Mouse (Mus musculus) gastrocnemius, postnatal 36 days (tissue): Measurements from ENCODE around the gene Gabbr2. TPM values are rescaled to one million over a fixed set of nuclear protein-coding genes. Genes with fewer than 3 reads are reported as not detected.
A peak's percentile ranks its signal among the peaks of the same experiment; 100 is the strongest.

Source experiments
- DNase-seq, 2 experiments: peaks; one replicate each; pipeline ENCODE4 v3.0.0; 2022
- intact Hi-C: fragments of 180-260 bp; cut with DNase I; formaldehyde crosslinking; loops from one replicate; pipeline ENCODE4 v1.15.1; 2025
- long read RNA-seq, 2 experiments: library from polyadenylated mRNA; stranded (forward); transcript quantifications; one replicate each; pipeline ENCODE4 v2.0.0; 2021
- total RNA-seq, 2 experiments: library from RNA; stranded (reverse); gene quantifications; 2 replicates each; pipeline ENCODE4 v1.2.3; 2021

Gene Gabbr2
- under 1 TPM in 1 of 2 experiments, not detected in 1; 0.08 TPM for total RNA-seq
- long read RNA-seq, experiment 1, result 0 reads
- long read RNA-seq, experiment 2, result 0 reads

DNA sequence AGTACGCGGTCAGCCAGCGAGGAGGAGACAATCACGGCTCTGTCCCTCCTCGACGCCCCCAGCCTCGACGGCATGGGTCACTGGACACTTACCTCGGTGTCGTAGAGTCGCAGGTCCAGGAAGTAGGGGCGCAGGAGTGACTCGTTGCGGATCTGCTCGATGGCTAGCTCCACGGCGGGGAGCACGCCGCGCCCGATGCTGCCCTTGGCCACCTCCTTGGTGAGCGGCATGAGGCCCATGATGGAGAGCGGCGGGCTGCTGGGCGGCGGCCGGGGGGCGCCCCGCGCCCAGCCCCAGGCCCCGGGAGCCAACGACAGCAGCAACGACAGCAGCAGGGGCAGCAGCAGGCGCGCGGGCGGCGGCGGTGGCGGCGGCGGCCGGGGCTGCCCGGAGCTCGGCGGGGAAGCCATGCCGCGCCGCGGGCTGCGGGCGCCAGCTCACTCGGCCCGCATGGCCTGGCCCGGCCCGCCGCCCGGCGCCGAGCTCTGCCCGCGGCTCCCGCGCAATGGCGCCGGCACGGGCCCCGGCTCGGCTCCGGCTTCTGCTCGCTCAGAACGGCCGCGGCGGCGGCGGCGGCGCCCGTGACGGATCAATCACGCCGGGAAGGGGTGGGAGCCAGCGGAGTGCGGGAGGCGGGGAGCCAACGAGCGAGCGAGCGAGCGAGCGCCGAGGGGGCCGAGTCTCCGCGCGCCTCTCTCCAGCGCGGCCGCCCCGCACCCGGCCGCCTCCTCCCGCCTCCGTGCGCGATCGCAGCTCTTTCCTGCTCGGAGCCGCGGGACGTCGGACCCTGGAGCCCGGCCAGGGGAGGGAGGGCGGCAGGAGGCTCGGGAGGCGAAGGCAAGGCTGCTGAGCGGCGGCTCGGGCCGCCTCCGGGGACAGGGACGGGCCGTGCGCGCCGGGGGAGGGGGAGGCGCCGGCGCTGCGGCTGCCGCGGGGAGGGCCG is at the start of gene Gabbr2:
Gabbr2 (minus strand) TSS at position 858 of the 943 bp plus-strand sequence.
- no peak for DNase-seq
- intact Hi-C loops, result no loop called here

DNA sequence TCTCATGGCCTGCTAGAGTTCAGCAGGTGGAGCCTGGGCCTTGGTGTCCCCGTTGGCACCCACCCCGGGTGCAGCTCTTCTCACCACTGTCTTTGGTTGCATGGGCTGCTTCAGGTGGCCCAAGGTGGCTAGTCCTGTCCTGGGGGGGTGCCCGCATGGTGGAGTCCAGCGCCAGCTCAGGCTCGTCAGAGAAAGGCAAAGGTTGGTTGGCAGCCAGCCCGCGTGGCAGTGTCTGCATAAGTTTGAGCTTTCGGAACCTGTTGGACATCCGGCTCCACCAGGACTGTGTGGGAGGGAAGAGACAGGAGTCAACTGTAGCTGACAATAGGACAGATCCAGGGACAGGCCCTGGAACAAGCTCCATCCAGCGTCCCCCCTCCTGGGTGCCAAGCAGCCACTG is 47.9 kb upstream of the Gabbr2 start:
- intact Hi-C loops, result loop anchor here (5.0 kb wide), 2 partner anchors 352 to 427 kb away; no protein-coding TSS in a partner anchor

DNA sequence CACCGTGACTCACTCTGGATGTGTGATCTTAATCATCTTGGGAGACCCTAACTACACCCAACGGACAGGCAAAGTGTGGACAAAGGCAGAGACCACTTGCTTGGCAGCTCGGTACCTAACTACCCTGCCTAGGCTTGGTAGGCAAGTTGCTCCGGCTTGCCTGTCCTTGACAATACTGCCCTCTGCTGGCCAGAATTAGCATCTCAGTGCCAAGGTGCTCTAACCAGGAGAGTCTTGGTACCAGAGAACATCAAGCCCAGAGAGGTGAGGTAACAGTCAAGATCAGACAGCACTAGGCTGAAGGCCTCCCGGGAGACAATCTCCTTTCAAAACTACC is 45.6 kb upstream of the Gabbr2 start:
- intact Hi-C loops, result loop anchor here (5.0 kb wide), 2 partner anchors 350 to 425 kb away; no protein-coding TSS in a partner anchor
- DNase-seq, result peak; percentile 56 to 70

More for the DNA sequence above, 47.9 kb upstream of the Gabbr2 start:
- DNase-seq, result no peak

DNA sequence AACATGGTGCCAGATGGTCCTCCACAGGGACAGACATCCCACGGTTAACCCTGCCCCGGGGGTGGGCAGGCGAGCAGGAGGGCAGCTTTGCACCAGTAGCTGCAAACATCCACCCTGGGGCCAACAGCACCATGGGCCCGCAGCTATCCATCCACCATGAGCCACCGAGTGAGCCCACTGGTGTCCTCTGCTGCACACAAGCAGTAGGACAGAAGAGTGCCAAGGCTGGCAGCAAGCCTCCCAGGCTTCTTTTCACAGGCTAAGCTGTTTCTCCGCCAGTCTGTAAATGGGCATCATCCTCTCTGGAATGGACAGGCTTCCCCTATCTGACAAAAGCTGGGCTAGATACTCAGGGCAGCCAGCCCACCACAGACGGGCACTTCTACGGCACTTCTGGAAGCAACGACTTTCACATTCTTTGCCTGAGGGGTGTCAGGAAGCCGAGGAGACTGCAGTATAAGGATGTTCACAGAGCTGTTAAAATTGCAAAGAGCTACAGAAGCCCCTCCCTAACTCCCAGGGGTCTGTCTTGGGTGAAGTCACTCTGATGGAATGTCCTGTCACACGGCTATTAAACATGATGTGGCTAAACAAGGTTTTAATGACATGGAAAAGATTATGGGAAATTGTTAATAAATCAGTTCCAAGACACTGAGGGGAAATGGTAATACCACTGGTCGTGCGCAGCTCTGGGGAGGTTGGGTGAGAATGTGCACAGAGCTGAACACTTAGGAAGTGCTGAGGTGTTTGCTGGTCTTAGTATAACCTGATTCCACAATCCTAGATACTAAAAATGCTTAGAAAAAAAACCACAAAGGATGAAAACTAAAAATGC is 45.0 kb upstream of the Gabbr2 start:
- DNase-seq, result no peak
- intact Hi-C loops, result loop anchor here (5.0 kb wide), 2 partner anchors 349 to 424 kb away; no protein-coding TSS in a partner anchor

DNA sequence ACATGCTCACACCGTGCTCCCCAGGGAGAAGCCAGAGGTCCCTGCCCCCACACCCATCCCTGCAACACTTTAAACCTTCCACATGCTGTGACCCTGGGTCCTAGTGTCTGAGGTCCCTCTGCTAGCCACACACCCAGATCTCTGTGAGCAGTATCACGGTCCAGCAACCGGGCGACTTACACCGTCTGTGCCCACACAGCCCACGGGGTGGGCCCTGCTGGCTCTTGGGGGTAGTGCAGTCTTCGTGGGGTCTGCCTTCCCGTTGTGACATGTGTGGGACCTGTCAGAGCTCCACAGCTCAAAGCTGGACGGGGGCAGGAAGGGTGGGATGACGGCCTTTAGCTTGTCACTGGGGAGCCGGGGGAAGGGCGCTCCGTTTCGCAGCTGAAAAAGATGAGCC is 43.9 kb upstream of the Gabbr2 start:
- intact Hi-C loops, result loop anchor here (5.0 kb wide), 2 partner anchors 348 to 423 kb away; no protein-coding TSS in a partner anchor
- no peak for DNase-seq

DNA sequence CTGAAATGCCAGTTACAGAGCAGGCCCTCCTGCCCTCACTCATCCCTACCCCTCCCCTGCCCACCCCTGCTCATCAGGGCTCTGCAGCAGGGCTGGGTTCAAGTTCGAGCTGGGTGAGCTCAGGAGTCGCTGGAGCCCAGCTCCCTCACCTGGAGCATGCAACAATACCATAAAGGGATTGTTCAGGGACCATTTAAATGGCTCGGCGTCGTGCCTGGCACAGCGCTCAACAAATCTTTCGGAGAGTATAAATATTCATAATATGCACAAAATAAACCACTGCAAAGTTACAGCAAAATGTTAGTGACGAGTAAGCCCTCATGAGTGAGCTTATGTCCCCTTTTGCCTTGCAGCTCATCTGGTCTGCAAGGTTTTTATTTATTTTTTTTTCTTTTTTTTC is 40.5 kb upstream of the Gabbr2 start:
- intact Hi-C loops, result no loop called here
- DNase-seq, result no peak

DNA sequence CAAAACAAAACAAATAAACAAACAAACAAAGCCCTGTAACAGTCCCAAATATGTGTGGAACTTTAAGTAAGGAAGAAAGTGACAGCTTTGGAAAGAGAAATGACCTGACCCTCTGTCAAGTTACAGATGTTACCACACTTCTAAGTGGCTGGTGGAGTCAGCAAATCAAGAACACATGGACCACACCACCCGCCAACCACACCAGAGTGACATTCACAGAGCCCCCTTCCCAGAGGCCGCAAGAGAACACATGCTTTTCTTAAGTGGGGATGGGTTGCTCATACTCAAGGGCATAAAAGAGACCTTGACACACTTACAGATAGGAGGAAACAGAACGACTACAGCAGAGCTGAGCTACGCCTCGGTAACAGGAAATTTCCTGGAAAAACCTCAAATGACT is 37.1 kb upstream of the Gabbr2 start:
- no peak for DNase-seq
- intact Hi-C loops, result no loop called here

DNA sequence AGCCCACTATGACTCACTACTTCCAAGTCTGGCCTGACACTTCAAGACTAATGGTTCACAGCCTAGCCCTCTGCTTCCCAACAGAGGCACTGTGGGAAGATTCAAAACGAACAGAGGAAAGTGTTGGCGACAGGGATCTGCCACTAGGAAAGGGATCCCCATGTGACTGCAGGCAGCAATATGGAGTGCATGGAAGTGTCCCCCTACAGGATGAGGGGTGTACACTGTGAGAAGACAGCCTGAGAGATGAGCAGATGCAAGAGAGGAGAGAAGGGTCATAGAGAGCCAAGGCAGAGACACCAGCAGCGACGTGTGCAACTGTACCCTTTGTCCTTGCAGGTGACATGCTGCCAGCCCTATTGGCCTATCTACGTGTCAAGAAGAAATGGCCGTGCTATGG is 32.3 kb upstream of the Gabbr2 start:
- no peak for DNase-seq
- intact Hi-C loops, result no loop called here

DNA sequence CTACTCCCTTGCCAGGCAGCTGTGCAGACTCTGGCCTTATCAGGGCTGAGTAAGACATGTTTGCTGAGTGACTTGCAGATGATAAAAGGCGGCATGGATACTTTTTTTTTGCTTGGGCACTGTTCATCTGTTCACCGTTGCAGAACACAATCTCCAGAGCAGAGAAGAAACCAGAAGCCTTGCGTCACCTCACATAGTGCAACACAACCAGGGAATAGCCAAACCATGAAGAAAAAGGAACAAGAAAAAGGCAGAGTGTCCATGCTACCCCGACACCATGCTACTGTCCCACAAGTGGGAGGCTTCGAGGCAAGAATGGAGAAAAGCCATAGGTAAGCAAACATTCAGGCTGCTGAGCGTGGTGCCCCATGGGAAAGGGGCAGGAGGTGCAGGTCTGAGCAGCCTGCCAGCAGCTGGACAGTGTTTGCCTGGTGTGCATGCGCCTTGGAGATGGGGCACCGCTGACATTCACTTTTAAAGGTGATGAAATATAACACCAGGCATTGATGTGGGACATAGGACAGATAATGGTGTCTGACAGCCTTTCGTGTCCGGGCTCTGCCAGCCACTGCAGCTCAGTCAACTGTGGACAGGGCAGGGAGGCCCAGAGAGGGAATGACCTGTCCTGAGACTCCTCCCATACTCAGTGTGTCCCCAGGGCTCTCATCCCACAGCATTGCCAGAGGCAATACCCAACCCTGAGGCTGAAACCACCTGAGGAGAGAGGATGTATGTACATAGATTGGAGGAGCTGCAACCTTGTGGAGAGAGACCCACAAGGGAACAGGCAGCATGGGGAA is 31.3 kb upstream of the Gabbr2 start:
- intact Hi-C loops, result no loop called here
- no peak for DNase-seq

DNA sequence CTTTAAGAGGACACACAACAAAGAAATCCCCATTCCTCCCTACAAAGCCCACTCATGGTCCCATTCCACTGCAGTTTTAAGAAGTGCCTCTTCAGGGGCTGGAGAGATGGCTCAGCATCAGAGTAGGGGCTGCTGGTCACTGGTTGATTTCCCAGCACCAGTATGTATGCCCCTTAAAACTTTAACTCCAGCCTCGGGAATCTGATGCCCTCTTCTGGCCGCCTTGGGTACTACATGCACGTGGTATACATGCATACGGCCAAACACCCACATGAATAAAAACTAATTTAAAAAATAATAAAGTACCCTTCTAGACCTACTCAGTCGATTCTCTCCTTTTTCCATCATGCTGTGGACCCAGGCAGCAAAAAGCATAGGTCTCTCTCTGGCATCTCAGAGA is 28.9 kb upstream of the Gabbr2 start:
- peak; percentile 48 to 65 for DNase-seq
- intact Hi-C loops, result loop anchor here (2.0 kb wide), 1 partner anchor 332 kb away; no protein-coding TSS in a partner anchor

DNA sequence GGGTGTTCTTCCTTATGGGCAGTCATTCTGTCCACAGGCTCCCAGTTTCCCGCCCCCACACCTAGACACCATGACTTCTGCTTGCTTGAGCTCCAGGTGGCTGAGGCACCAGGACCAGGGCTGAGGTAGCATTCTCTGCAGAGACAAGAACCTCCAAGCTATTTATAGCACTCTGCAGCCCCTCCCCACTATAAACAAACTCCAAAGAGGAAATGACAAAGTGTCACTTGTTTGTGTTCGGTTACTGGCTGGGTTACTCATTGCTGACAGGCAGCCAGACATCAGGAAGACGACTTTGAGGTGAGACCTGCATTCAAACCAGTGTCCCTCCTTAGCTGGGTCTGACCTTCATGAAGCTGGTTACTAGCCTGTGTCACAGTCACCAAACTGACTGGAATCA is 23.5 kb upstream of the Gabbr2 start:
- intact Hi-C loops, result no loop called here
- no peak for DNase-seq

DNA sequence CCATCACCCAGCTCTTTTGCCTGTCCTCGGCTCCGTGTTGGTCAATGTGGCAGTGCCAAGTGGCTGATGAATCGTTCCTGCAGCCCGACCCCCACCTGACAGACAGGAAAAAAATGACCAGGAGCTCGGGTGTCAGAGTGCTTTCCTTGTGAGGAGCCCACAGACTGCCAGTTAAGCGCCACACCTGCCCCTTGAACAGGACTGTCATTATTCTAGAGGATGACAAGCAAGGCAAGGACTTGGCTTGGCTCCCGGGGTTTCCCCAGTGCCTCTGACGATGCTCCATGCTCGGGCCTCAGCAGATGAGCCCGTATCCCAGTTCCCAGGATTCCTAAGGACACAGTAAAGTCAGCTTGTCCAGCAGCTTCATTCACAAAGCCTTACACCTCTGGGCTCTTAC is 20.8 kb upstream of the Gabbr2 start:
- intact Hi-C loops, result no loop called here
- no peak for DNase-seq

DNA sequence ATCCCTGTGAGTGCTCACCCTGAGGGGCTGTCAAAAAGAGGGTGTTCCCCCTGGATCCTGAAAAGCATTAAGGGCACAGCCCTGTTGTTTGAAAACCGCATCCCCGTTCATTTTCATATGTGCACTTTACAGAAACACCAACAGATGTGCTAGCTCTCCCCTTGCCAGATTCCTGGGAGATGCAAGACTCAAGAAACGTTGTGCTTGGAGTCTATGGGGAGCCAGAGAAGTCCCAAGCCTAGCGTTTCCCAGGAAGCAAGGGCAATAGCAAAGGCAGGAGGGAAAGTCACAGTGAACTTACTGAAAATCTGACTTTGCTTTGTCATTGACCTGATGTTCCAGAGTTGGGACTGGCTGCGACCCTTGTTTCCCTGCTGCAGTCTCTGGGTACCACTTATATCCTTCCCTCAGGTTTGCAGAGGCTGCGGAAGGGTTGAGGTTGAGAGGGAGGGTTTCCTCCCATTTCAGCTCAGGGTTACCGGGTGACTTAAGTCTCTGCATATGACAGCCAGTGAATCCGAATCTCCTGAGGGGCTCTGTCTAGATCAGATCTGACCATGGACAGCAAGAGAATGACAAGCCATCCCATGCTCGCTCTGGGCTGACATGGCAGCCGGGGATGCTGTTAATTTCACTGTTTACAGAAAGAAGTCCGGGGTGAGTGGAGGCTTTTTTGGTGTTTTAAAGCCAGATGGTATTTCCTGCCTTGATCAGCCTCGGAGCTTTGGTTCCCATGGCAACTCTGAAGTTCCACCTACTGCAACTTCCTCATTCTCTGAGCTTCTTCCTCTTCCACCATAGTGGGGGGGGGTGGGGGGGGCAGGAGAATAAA is 18.9 kb upstream of the Gabbr2 start:
- no peak for DNase-seq
- intact Hi-C loops, result no loop called here

DNA sequence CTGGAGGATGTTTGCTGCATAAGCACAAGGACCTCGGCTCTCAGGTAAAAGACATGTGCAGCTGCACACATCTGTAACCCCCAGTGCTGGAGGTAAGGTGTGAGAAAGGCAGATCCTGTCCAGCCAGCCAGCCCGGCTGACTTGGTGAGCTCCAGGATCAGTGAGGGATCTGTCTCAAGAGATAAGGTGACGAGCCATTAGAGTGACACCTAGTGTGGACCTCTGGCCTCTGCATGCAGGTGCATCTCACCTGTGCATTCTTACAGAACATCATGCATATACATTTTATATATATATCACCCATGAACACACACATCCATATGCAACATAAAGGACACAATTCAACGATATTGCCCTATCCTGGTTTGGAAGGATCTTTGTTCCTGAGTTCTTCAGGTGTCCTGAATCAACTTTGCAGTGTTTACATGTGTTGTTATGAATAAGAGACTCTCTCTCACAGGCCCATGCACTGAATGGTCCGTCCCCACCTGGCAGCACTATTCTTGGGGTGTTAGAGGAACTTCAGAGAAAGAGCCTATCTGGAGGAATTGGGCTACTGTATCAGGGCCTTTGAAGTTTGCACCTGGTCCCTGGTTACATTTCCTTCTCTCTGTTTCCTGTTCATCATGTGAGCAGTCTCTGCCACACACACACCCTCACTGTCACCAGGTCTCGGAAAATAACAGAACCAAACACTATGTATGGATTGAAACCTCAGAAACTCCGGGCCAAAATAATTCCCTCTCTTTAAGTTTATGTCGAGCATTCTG is 9.1 kb upstream of the Gabbr2 start:
- intact Hi-C loops, result no loop called here
- no peak for DNase-seq

DNA sequence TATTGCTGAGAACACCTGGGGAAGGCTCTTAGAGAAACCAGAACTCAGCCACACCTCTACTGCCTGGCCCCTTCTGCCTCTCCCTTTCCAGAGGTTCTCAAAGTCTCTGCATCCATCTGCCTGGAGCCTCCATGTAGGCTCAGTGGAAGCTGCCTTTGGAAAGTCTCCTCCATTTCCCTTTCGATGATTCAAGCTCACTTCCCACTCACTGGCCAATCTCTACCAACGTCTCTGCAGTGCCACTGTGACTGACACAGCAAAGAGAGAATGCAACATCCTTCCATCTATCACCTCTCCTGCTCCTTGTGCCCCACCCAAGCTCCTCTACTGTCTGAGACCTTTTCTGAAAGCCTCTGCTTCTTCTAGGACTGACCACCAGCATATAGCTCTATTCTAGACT is 6.3 kb upstream of the Gabbr2 start:
- no peak for DNase-seq
- intact Hi-C loops, result no loop called here

DNA sequence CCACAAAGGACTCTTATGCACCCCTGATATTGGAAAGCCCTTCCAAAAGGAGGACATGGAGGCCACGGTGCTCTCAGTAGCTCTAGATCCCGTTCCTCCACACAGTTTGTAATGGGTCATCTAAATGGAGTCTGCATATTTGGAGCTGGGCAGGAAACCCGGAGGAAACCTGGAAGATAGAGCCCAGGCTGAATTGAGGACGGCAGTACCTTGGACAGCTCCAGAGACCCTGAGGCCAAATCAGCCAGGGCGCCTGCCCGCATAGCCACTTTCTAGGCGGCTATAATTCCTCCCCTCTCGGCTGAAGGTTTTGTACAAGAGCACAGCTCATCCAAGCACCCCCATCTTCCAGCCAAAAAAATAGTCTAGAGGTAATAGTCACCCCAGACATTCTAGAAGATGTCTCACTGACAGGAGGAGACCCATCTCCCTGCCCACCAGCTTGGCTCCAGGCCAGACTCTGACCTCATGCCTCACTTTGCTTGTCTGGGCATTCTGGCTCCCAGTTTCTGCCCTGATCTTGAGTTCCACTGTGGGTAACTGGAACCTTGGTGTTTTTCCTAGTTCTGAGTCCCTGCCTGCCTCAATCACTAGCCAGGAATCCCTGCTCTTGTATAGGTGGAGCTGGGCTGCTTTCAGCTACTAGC is 1.3 kb upstream of the Gabbr2 start:
- intact Hi-C loops, result no loop called here
- DNase-seq, result no peak

DNA sequence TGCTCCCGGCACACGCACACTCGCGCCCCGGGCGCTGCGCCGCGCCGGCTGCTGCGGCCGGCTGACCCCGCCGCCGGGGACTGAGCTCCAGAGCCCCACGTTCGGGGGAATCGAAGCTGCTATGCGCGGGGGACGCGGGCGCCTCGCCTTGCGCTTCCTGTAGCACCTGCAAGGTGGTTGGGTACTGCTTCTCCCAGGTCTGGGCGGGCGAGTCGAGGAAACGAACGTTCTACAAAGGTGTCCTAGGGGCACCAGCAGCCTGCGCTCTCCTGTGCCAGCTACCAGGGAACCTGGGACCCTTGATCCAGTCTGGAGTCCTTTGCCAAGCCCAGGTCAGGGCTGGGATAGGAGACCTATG is 265 bp upstream of the Gabbr2 start:
- no peak for DNase-seq
- intact Hi-C loops, result no loop called here

DNA sequence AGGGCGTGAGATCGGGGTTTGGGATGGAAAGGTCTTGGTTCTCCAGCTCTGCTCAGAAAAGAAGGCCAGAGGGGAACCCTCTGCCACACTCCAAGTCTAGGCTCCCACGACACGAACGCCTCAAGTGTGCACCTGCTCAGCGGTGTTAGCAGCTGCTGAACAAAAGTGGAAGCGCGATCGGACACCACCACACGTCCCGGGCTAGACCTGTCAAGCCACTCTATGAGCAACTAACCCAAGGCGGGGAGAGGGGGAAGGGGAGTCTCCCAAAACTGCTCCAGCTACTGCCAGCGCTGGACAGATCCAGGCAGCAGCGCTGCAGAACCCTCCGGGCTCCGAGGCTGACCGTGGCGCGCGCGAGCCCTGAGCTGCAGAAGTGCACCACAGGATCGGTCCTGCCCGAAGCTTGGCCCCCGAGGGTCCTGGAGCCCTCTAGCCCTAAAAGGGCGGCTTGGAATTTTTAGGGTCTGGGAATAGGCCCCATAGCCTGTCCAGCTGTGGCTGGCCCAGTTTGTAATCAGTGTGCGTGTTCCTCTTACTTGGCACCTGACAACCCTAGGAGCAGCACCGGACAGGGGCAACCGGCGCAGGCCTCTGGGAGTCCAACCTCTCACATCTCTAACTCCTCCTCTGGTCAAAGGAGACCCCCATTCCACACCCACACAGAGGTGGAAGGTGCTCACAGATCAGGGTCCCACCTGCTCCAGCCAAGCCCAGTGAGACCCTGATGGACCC is 1.2 kb downstream of the Gabbr2 start:
- no peak for DNase-seq
- intact Hi-C loops, result no loop called here
